Mouse (Mus musculus) intestine, embryonic 16.5 days (tissue): ENCODE data around the gene Arhgap6. TPM values are rescaled to one million over a fixed set of nuclear protein-coding genes. Genes with fewer than 3 reads are reported as not detected.

ENCODE experiments used
- ATAC-seq: fragments of 200-750 bp; cut with Nextera tagmentation; 2 replicates; pipeline ENCODE4 v1.8.0; 2017; ENCODE audit warnings: moderate TSS enrichment, moderate library complexity
- H3K27ac ChIP-seq: fragments of 300-500 bp; sonication (generic); 2 replicates; pipeline ENCODE4 v1.5.1; 2014; ENCODE audit warnings: mild to moderate bottlenecking, low read length
- H3K27me3 ChIP-seq: fragments of 300-500 bp; sonication (generic); replicated peaks from 2 replicates; pipeline ENCODE4 v1.6.1; 2014; ENCODE audit warnings: low read length, control low read depth, mixed read lengths; ENCODE audit not compliant: control insufficient read depth, insufficient read depth
- H3K36me3 ChIP-seq: fragments of 300-500 bp; sonication (generic); 2 replicates; pipeline ENCODE4 v1.6.1; 2014; ENCODE audit warnings: low read length, control low read depth; ENCODE audit not compliant: control insufficient read depth, insufficient read depth
- H3K4me1 ChIP-seq: fragments of 300-500 bp; sonication (generic); 2 replicates; pipeline ENCODE4 v1.6.1; 2014; ENCODE audit warnings: low read length, control low read depth, mixed read lengths; ENCODE audit not compliant: control insufficient read depth, insufficient read depth
- H3K4me2 ChIP-seq: fragments of 300-500 bp; sonication (generic); 2 replicates; pipeline ENCODE4 v1.6.1; 2014; ENCODE audit warnings: low read depth, low read length, control low read depth
- H3K4me3 ChIP-seq: fragments of 300-500 bp; sonication (generic); 2 replicates; pipeline ENCODE4 v1.5.1; 2014; ENCODE audit warnings: mild to moderate bottlenecking, low read length
- H3K9ac ChIP-seq: fragments of 300-500 bp; sonication (generic); 2 replicates; pipeline ENCODE4 v1.6.1; 2014; ENCODE audit warnings: low read depth, low read length
- H3K9me3 ChIP-seq: fragments of 300-500 bp; sonication (generic); 2 replicates; pipeline ENCODE4 v1.6.1; 2016; ENCODE audit warnings: low read length, control low read depth; ENCODE audit not compliant: control insufficient read depth
- WGBS: fragments of 180-500 bp; shearing (Covaris S2); extraction: QIAGEN DNeasy Blood & Tissue Kit; methylation state at CpG from one replicate; pipeline ENCODE4 v1.1.7; 2014; 5-methylcytosine and 5-hydroxymethylcytosine counted together
- polyA plus RNA-seq: library from polyadenylated mRNA; unstranded; fragments of >200 nt; fragmentation: Nextera tagmentation; extraction: Ambion mirVana; gene quantifications from 2 replicates; pipeline ENCODE4 v1.2.1, GENCODE M21; 2015

The Arhgap6 gene
- polyA plus RNA-seq, 1 experiment from 2014 or later, result 4.0 TPM

DNA sequence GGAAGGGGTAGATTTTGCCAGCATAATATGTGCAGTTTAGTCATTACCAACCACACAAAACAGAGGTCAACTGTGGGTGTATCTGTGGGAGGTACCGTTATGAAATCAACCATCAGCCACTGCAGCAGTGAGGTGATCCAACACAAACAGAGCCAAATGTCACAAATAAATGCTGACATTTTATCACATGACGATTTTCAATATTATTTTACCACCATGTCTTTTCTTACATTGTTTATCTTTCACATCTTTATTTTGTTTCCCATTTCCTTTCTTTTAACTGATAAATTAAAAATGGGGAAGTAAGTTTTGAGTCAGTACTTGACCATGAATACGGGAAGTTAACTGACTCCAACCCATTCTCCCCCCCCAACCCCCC, 328.9 kb downstream of the Arhgap6 start:
- Histone ChIP-seq H3K27ac (no peak overlapping the region), H3K4me2 (no peak overlapping the region), H3K9ac (no peak overlapping the region), H3K9me3 (no peaks in the 10 kb centered on the region), H3K36me3 (no peaks in the 10 kb centered on the region), H3K4me1 (no peaks in the 10 kb centered on the region), H3K27me3 (no peaks in the 10 kb centered on the region), H3K4me3 (no peak overlapping the region)
- ATAC-seq, result no peak
- WGBS, result 65% methylated on average over 3 of the region's 3 CpGs

DNA sequence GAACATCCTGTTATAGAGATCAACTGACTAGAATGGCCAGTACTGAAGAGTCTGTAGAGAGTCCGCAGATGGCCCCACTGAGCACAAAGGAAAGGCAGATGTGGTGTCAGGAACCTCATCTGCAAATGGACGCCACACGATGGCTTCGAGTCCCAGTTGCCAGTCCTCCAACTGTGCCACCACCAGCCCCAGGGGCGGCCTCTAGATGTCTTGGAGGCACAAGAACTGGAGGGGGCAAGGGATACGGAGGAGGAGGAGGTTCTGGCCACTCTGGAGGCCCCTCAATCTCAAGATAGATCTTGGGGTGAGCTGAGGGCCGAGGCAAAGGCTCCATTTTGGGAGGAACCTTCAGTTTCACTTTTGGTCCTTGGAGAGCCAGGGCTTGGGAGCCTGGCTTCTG, 344.9 kb downstream of the Arhgap6 start:
- WGBS, result 93% methylated on average over 7 of the region's 7 CpGs
- Histone ChIP-seq H3K9me3 (no peaks in the 10 kb centered on the region), H3K9ac (no peak overlapping the region), H3K4me2 (no peak overlapping the region), H3K36me3 (no peaks in the 10 kb centered on the region), H3K27me3 (no peaks in the 10 kb centered on the region), H3K4me1 (no peaks in the 10 kb centered on the region), H3K4me3 (no peak overlapping the region), H3K27ac (no peak overlapping the region)
- no peak for ATAC-seq

DNA sequence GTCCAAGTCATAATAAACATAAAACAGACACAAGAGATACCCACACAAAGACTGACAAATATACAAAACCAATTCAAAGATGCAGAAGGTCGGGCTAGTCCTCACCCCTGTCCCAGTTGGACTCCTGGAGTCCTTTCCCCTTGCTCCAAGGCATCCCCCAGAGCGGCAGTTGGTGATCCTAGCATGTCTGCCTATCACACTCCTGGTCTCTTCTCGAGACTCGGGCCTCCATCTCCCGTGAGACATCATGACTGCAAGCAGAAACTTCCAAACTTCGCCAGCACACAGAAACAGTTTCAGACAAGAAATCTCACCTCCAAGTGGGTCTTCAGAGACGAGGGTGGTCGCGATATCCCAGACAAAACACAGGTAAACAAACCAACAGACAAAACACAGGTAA, 345.6 kb downstream of the Arhgap6 start:
- 88% methylated on average over 9 of the region's 9 CpGs for WGBS
- H3K36me3 ChIP-seq, result no peaks in the 10 kb centered on the region
- H3K4me3 ChIP-seq, result no peak overlapping the region
- no peak for ATAC-seq
- no peak overlapping the region for H3K27ac ChIP-seq
- no peak overlapping the region for H3K9ac ChIP-seq
- no peaks in the 10 kb centered on the region for H3K27me3 ChIP-seq
- H3K9me3 ChIP-seq, result no peaks in the 10 kb centered on the region
- no peak overlapping the region for H3K4me2 ChIP-seq
- H3K4me1 ChIP-seq, result no peaks in the 10 kb centered on the region

DNA sequence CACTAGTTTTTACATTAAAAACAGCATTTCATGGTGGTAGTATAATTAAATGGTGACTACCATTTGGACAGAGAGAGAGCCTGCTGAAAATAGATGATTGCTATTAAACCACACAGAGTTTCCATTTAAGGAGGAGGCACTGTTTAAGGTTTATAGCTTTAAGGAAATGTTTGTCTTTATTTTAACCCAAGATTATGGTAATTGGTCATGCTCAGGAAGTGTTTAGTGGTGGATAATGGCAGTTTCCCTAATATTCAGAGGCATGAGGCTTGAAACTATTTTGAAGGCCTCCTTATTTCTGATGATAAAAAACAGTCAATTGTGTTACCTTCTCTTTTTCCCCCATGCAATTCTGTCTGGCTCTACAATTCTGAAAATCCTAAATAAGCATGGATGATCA, 358.9 kb downstream of the Arhgap6 start:
- no peak for ATAC-seq
- H3K4me1 ChIP-seq, result no peaks in the 10 kb centered on the region
- H3K4me2 ChIP-seq, result no peak overlapping the region
- no peaks in the 10 kb centered on the region; the same call in 1 of the 2 replicates for H3K27me3 ChIP-seq
- no peaks in the 10 kb centered on the region for H3K9me3 ChIP-seq
- H3K4me3 ChIP-seq, result no peak overlapping the region
- no peak overlapping the region for H3K9ac ChIP-seq
- H3K36me3 ChIP-seq, result no peaks in the 10 kb centered on the region
- no peak overlapping the region for H3K27ac ChIP-seq

DNA sequence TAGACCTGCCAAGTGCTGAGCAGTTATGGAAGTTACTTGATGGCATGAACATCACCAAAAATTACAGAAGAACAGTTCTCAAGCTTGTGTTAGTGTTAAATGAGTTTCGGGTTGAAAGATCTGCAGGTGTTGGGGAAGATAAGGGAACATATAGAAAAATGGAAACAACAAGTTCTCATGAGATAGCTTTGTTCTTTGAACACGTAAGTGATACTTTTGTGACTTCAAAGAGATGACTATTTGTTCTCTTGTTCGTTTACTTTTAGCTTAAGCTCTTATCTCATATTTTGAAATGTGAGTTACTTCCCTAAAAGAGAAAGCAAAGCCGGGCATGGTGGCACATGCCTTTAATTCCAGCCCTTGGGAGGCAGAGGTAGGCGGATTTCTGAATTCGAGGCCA, 363.5 kb downstream of the Arhgap6 start:
- Histone ChIP-seq H3K27me3 (no peaks in the 10 kb centered on the region), H3K4me3 (no peak overlapping the region), H3K9me3 (no peaks in the 10 kb centered on the region), H3K36me3 (no peaks in the 10 kb centered on the region), H3K9ac (no peak overlapping the region), H3K4me2 (no peak overlapping the region), H3K4me1 (no peaks in the 10 kb centered on the region), H3K27ac (no peak overlapping the region)
- 65% methylated on average over 6 of the region's 6 CpGs for WGBS
- ATAC-seq, result no peak

DNA sequence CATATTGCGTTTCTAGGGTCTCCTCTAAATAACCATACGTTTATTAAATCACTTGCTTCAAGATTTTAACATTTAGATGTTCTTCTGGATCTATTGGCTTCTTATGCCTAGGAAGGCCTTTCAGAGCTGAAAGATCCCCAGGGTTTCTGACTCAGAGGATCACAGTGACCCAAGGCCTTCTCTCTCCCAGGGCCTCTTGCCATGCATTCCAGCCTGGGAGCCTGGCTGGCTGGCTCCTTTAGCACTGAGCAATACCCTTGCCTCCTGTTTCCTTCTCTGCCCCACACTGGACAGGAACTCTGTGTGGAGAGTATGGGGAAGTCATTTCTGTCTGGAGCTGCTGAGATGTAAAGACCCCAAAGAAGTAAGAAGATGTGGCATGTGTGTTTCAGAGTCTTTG, 376.1 kb downstream of the Arhgap6 start:
- H3K27ac ChIP-seq, result no peak overlapping the region
- no peak for ATAC-seq
- no peaks in the 10 kb centered on the region for H3K27me3 ChIP-seq
- 80% methylated on average over 2 of the region's 2 CpGs for WGBS
- no peak overlapping the region for H3K4me2 ChIP-seq
- H3K36me3 ChIP-seq, result no peaks in the 10 kb centered on the region
- H3K9ac ChIP-seq, result no peak overlapping the region
- H3K4me1 ChIP-seq, result no peaks in the 10 kb centered on the region
- H3K4me3 ChIP-seq, result no peak overlapping the region
- no peaks in the 10 kb centered on the region for H3K9me3 ChIP-seq

DNA sequence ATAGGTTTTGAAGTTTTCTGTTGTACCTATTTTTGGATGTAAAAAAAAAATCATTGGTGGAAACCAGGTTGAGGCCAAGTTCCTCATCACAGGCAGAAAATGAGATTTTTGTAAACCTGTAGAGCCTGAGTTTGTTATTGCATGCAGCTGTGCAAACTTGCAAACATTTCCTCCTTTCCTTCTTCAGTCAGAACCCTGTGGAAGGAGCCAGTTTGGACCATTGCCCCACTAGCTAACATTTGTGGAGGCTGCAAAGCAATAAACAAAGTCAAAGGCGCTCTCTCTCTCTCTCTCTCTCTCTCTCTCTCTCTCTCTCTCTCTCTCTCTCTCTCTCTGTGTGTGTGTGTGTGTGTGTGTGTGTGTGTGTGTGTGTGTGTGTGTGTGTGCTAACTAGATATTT, 378.9 kb downstream of the Arhgap6 start:
- no peaks in the 10 kb centered on the region for H3K27me3 ChIP-seq
- H3K9ac ChIP-seq, result no peak overlapping the region
- no peak overlapping the region for H3K27ac ChIP-seq
- no peaks in the 10 kb centered on the region for H3K36me3 ChIP-seq
- ATAC-seq, result no peak
- H3K4me1 ChIP-seq, result no peaks in the 10 kb centered on the region
- no peak overlapping the region for H3K4me2 ChIP-seq
- H3K9me3 ChIP-seq, result no peaks in the 10 kb centered on the region
- no peak overlapping the region for H3K4me3 ChIP-seq
- 71% methylated on average over 1 of the region's 1 CpGs for WGBS

DNA sequence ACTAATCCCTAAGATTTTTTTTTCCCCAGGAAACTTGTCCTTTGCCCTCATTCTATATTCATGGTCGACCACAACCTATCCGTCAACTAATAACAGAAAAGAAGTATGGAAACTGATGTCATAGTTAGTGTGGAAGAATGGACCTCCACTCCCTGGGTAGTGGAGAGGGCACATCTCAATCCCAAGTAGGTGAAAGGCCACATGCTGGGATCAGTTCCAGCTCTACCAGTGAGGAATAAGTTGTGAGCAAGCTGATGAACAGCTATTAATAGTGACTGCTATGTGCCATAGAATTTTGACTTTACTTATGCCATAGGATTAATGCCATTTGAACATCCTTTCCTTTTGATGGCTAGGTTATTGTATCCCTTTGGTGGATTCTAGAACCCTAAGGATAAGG, 383.7 kb downstream of the Arhgap6 start:
- ATAC-seq, result no peak

DNA sequence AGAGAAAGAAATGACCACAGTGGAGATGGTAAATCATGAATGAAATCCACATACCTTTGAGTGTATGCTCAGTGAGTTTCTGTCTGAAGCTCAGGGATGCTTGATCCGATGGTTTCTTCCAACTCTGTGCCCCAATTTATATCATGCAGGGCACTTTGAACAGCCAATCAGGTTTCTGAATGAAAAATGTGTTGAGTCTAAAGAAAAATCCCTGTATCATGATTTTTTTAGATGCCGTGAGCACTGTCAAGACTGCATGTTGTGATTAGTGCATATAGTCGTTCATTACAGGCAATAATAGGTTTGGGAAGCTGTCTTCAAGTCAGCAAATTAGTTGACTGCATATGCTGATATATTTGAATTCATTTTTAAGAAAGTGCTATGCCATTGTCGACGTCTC, 392.2 kb downstream of the Arhgap6 start, which contains the start of gene Amelx:
Amelx (minus strand) TSS at position 101 of the 400 bp plus-strand sequence.
- Histone ChIP-seq H3K9ac (no peak within 1 kb of the TSS), H3K4me2 (no peak within 1 kb of the TSS), H3K9me3 (no peaks in the 10 kb centered on the region), H3K27ac (no peak within 1 kb of the TSS), H3K27me3 (no peaks in the 10 kb centered on the region), H3K4me1 (no peaks in the 10 kb centered on the region), H3K4me3 (no peak within 1 kb of the TSS), H3K36me3 (no peaks in the 10 kb centered on the region)
- no peak for ATAC-seq
- 84% methylated on average over 5 of the region's 5 CpGs for WGBS

More for the DNA sequence above, 383.7 kb downstream of the Arhgap6 start:
- no peak overlapping the region for H3K4me2 ChIP-seq
- no peak overlapping the region for H3K9ac ChIP-seq
- H3K36me3 ChIP-seq, result no peaks in the 10 kb centered on the region
- H3K4me3 ChIP-seq, result no peak overlapping the region
- no peaks in the 10 kb centered on the region for H3K27me3 ChIP-seq
- H3K4me1 ChIP-seq, result no peaks in the 10 kb centered on the region
- H3K9me3 ChIP-seq, result no peaks in the 10 kb centered on the region
- H3K27ac ChIP-seq, result no peak overlapping the region
- 74% methylated on average over 2 of the region's 2 CpGs for WGBS

DNA sequence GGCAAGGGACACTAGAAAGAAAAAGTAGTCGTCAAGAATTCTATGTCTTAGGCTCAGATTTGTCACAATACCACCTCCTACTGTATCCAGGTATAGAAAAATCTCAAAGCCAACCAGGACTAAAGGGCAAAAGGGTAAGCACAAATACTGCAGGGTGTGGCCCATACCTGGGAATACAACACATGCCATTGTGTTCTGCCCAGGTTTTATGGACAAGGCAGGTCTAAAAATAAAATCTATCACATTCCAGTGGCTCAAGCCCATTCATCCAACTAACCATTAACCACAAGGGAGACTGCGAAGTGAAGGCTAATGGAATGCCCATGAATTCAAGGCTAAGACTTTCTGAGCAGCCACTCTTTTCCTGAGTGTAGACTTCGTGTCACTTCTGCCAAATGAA, 415.1 kb downstream of the Arhgap6 start:
- no peak overlapping the region for H3K4me3 ChIP-seq
- peak; percentile 94 for ATAC-seq
- H3K36me3 ChIP-seq, result no peaks in the 10 kb centered on the region
- no peaks in the 10 kb centered on the region for H3K9me3 ChIP-seq
- no peak overlapping the region for H3K27ac ChIP-seq
- no peaks in the 10 kb centered on the region for H3K27me3 ChIP-seq
- 60% methylated on average over 3 of the region's 3 CpGs for WGBS
- no peak overlapping the region for H3K4me2 ChIP-seq
- no peaks in the 10 kb centered on the region for H3K4me1 ChIP-seq
- H3K9ac ChIP-seq, result no peak overlapping the region
